Mouse (Mus musculus): ENCODE data around the gene Vcp. TPM values are rescaled to one million over a fixed set of nuclear protein-coding genes. Genes with fewer than 3 reads are reported as not detected.
A peak's percentile ranks its signal among the peaks of the same experiment; 100 is the strongest.

Vcp gene
- polyA plus RNA-seq, 1 experiment, result 165 TPM

- H3K4me1 ChIP-seq (ENCODE audit: control insufficient read depth, insufficient read depth, low read length), result no peaks in the 10 kb centered on the region
- no peak overlapping the region for H3K4me3 ChIP-seq (ENCODE audit: insufficient read depth, low read length)
- TF ChIP-seq POLR2A (IDR thresholded peaks at IDR 0.05; ENCODE audit: borderline replicate concordance, low read depth, low read length) (no peak), CTCF (IDR thresholded peaks at IDR 0.05; ENCODE audit: low read depth, low read length) (no peak)
- no peak overlapping the region for H3K27ac ChIP-seq (ENCODE audit: insufficient read depth, low read depth, low read length)
These were observed 17.8 kb upstream of the Vcp start for GRCm38 (mm10) chr4:43018156-43018555.

GRCm38 (mm10) chr4:43012091-43012490 is 11.8 kb upstream of the Vcp start:
- TF ChIP-seq CTCF (IDR thresholded peaks at IDR 0.05; ENCODE audit: low read depth, low read length) (no peak), POLR2A (IDR thresholded peaks at IDR 0.05; ENCODE audit: borderline replicate concordance, low read depth, low read length) (no peak)
- Histone ChIP-seq H3K4me1 (ENCODE audit: control insufficient read depth, insufficient read depth, low read length) (peaks cover 7% of the 10 kb centered on the region; the same call in 1 of the 2 replicates), H3K27ac (ENCODE audit: insufficient read depth, low read depth, low read length) (no peak overlapping the region), H3K4me3 (ENCODE audit: insufficient read depth, low read length) (no peak overlapping the region)

DNA sequence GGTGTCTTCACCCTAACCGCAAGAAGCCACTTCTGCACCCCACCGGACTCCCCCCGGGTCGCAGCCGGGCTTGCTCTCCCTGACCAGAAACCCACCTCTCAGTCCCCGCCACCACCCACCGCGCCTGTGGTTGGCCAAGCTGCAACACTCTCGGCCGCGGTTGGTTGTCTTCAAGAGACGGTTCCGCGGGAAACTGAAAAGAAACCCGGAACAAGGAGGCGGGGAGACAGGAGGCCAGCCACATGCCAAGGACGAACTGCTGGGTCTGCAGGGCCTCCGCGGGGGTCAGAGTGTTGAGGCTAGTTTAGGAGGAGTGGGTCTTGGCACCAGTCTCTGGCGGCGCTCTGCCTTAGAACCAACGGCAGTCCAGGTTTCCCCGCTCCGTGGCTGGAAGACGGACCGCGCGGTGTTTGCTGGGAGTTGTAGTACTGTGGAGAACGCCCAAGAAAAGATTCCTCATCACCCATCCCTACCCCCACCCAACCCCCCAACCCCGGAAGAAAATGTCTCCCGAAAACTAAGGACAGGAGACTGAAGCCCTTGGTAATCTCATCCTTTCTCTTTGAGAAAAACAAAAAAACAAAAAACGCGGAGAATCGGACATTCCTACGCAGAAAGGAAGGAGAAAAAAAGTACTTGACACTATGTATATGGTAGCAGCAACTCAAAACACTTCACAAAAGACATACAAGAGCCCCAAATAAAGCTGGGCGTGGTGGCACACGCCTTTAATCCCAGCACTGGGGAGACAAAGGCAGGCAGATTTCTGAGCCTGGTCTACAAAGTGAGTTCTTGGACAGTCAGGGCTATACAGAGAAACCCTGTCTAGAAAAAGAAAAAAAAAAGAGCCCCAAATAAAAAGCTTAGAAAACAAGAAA is 10.1 kb upstream of the Vcp start, which contains the start of gene Fancg:
Gene Fancg, minus strand, starts transcription at position 346 of the 878 bp plus-strand sequence.
- TF ChIP-seq CTCF (IDR thresholded peaks at IDR 0.05; ENCODE audit: low read depth, low read length), result no peak
- TF ChIP-seq POLR2A (IDR thresholded peaks at IDR 0.05; ENCODE audit: borderline replicate concordance, low read depth, low read length), result no peak
- H3K4me3 ChIP-seq (ENCODE audit: insufficient read depth, low read length), result peak within 1 kb of the TSS; percentile 93
- peaks cover 7% of the 10 kb centered on the region; the same call in 1 of the 2 replicates for H3K4me1 ChIP-seq (ENCODE audit: control insufficient read depth, insufficient read depth, low read length)
- H3K27ac ChIP-seq (ENCODE audit: insufficient read depth, low read depth, low read length), result peak within 1 kb of the TSS; percentile 59

- no peak for TF ChIP-seq CTCF (IDR thresholded peaks at IDR 0.05; ENCODE audit: low read depth, low read length)
- no peak for TF ChIP-seq POLR2A (IDR thresholded peaks at IDR 0.05; ENCODE audit: borderline replicate concordance, low read depth, low read length)
- Histone ChIP-seq H3K27ac (ENCODE audit: insufficient read depth, low read depth, low read length) (no peak overlapping the region), H3K4me1 (ENCODE audit: control insufficient read depth, insufficient read depth, low read length) (peaks cover 9% of the 10 kb centered on the region), H3K4me3 (ENCODE audit: insufficient read depth, low read length) (no peak overlapping the region)
These were observed 5.5 kb upstream of the Vcp start for GRCm38 (mm10) chr4:43005765-43006164.

DNA sequence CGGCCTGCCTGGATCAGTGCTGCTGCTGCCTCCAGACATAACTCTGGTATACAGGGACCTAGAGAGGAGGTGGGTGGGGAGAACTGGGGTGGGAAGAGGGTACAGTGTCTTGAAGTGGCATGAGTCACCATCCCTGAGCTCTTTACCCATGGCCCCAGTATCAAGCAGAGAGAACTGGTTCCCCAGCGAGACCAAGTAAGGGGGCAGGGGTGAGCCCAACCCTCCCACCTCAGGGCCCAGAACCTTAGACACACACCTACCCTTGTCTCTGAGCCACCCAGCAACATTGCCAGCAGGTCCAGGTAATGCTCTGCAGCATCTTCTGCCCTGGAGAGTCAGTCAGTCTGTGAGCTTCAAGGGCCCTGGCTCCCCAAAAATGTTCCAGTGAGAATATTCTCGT is 4.6 kb upstream of the Vcp start:
- Histone ChIP-seq H3K27ac (ENCODE audit: insufficient read depth, low read depth, low read length) (no peak overlapping the region), H3K4me1 (ENCODE audit: control insufficient read depth, insufficient read depth, low read length) (peaks cover 10% of the 10 kb centered on the region), H3K4me3 (ENCODE audit: insufficient read depth, low read length) (no peak overlapping the region)
- TF ChIP-seq CTCF (IDR thresholded peaks at IDR 0.05; ENCODE audit: low read depth, low read length), result no peak
- no peak for TF ChIP-seq POLR2A (IDR thresholded peaks at IDR 0.05; ENCODE audit: borderline replicate concordance, low read depth, low read length)

DNA sequence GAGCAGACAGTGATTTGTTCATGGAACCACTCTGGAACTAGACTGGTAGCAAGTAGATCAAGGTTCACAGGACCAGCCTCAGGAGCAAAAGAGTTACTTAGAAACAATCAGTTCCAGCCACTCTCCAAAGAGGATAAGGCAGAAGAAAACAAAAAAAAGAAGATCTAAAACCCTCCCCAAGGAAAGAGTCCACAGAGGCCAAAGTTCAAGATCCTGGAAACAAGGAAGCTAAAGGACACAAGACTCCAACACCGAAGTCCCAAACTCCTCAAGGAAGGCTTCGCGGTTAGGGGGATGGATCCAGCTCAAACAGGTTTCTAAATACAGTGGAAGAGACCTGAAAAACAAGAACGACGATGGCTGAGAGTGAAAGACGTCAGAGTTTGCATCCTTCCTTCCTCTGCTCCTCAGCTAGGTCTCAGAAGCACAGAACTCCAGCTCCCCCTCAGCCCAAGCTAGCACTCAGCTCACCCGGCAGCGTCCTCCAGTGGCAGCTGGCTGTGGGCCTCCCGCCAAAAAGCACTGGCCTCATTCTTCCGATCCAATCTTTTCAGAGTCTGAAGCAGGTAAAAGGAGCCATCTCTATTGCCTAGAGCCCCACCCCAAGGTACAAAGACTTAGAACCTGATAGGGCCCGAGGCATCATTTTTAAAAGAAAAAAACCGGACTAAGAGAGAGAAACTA is 2.6 kb upstream of the Vcp start:
- H3K27ac ChIP-seq (ENCODE audit: insufficient read depth, low read depth, low read length), result no peak overlapping the region
- H3K4me3 ChIP-seq (ENCODE audit: insufficient read depth, low read length), result no peak overlapping the region
- peaks cover 7% of the 10 kb centered on the region for H3K4me1 ChIP-seq (ENCODE audit: control insufficient read depth, insufficient read depth, low read length)
- TF ChIP-seq POLR2A (IDR thresholded peaks at IDR 0.05; ENCODE audit: borderline replicate concordance, low read depth, low read length) (no peak), CTCF (IDR thresholded peaks at IDR 0.05; ENCODE audit: low read depth, low read length) (no peak)

GRCm38 (mm10) chr4:43001272-43001671 is 965 bp upstream of the Vcp start:
- H3K4me1 ChIP-seq (ENCODE audit: control insufficient read depth, insufficient read depth, low read length), result peaks cover 7% of the 10 kb centered on the region
- TF ChIP-seq POLR2A (IDR thresholded peaks at IDR 0.05; ENCODE audit: borderline replicate concordance, low read depth, low read length) (no peak), CTCF (IDR thresholded peaks at IDR 0.05; ENCODE audit: low read depth, low read length) (no peak)
- H3K27ac ChIP-seq (ENCODE audit: insufficient read depth, low read depth, low read length), result no peak overlapping the region; the same call in 1 of the 2 replicates
- no peak overlapping the region for H3K4me3 ChIP-seq (ENCODE audit: insufficient read depth, low read length)

DNA sequence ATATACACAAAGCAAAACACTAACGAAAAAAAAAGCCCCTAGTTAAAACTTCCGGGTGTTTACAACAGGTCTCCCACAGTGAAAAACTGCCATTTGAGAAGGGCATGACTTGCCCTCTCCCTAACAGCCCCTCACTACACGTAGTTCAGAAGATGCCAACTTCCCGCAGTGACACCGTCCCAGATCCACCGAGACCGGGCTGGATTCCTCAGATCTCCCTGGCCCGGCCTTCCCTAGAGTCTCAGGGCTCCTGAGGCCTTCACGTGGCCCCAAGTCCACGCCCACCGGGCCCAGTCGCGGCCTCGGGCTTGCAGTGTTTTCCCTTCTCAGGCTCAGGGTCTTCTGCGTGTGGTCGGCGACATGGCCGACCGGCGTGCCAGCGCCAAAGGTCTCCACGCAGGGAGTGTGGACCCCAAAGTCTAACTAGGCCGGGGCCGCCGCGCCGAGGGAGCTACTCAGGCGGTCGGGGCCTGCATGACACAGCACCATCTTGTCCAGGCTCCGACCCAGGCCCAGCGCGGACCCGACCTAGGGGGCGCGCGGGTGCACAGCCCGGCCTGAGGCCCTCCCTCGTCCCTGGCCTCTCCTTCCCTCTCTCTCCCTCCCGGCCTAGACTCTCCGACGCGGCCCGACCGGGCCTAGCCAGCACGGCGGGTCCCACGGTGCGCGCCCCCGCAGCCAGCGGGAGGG is 711 bp downstream of the Vcp start:
- no peak for TF ChIP-seq POLR2A (IDR thresholded peaks at IDR 0.05; ENCODE audit: borderline replicate concordance, low read depth, low read length)
- no peak for TF ChIP-seq CTCF (IDR thresholded peaks at IDR 0.05; ENCODE audit: low read depth, low read length)
- Histone ChIP-seq H3K4me3 (ENCODE audit: insufficient read depth, low read length) (peak overlapping the region; percentile 88), H3K4me1 (ENCODE audit: control insufficient read depth, insufficient read depth, low read length) (peaks cover 7% of the 10 kb centered on the region), H3K27ac (ENCODE audit: insufficient read depth, low read depth, low read length) (peak overlapping the region; percentile 94)

DNA sequence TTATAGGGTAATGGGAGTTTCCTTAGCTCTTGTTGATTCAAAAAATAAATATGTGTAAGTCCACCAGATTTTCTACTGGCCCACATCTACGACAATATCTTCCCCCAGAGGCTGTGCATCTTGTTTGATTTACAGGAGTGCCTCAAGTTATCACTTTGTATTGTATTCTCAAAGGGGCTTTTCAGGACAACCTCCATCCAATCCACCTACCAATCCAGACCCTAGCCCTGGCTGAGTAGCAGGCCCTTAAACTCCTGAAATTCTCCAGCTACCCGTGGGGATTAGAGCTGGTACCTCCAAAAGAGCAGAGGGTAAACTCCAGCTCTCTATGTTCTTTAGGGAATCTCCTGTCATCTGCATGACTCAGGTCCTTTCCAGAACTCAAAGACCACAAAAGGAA is 2.3 kb downstream of the Vcp start:
- H3K4me1 ChIP-seq (ENCODE audit: control insufficient read depth, insufficient read depth, low read length), result peaks cover 7% of the 10 kb centered on the region
- peak overlapping the region; percentile 31; the same call in 1 of the 2 replicates for H3K4me3 ChIP-seq (ENCODE audit: insufficient read depth, low read length)
- TF ChIP-seq CTCF (IDR thresholded peaks at IDR 0.05; ENCODE audit: low read depth, low read length) (no peak), POLR2A (IDR thresholded peaks at IDR 0.05; ENCODE audit: borderline replicate concordance, low read depth, low read length) (no peak)
- H3K27ac ChIP-seq (ENCODE audit: insufficient read depth, low read depth, low read length), result no peak overlapping the region
